Mouse (Mus musculus) G1E (cell line): Measurements from ENCODE around the gene Rab3gap1.

ENCODE experiments used
- CTCF ChIP-seq: IDR thresholded peaks from 2 replicates; pipeline ENCODE4 v1.5.1; 2012; ENCODE audit warnings: low read depth, low read length, inconsistent platforms, mixed read lengths
- GATA1 ChIP-seq: IDR thresholded peaks from 2 replicates; pipeline ENCODE4 v1.6.1; 2012; ENCODE audit warnings: borderline replicate concordance, low read length, inconsistent platforms, mixed read lengths
- POLR2AphosphoS5 ChIP-seq: IDR thresholded peaks from 2 replicates; pipeline ENCODE4 v1.6.1; 2012; ENCODE audit warnings: low read depth, low read length, inconsistent platforms; ENCODE audit not compliant: insufficient replicate concordance
- TAL1 ChIP-seq: conservative IDR thresholded peaks from 2 replicates; pipeline ENCODE4 v1.6.1; 2012; ENCODE audit warnings: low read depth, low read length, inconsistent platforms, mixed read lengths

DNA sequence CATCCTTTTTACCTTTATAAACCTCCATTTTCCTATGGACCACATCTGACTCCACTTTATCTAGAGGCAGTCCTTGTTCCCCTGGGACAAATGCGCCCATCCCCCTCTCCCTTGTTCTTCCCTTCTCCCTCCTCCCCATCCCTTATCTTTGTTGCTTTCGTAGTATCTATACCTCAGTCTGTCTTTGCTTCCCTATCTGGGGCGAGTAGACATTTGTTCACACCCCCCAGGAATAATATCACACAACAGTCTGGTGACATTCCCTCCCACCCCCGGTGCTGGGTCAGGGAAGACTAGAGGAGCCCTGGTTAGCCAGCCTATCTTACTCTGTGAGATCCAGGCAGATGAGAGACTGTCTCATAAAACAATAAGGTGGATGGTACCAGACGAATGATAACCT lies 23.1 kb upstream of the Rab3gap1 start:
- no peak for TF ChIP-seq TAL1
- no peak for TF ChIP-seq CTCF
- no peak for TF ChIP-seq GATA1
- no peak for TF ChIP-seq POLR2AphosphoS5
